ENCODE assay signal across 9 mouse cellular contexts in genomic region chr5:113173318-113173717, GRCm38 (mm10). TPM values are rescaled to one million over a fixed set of nuclear protein-coding genes. Genes with fewer than 3 reads are reported as not detected.
DNase-seq lines count a peak whose midpoint lies in the region; ATAC-seq and TF ChIP-seq lines count a peak whose summit lies in the region.
"Had no signal": no experiment of that assay in that cellular context is flagged by ENCODE, and none has a peak within 500 bp of the region (broad histone marks: within the 10 kb centered on the region; RNA-seq: fewer than 3 reads in every experiment).

No protein-coding gene starts in this region.

- peaks cover 1% of the 10 kb centered on the region; the same call in 1 of the 2 replicates for H3K4me1 ChIP-seq in heart, adult 2 months (ENCODE audit: control insufficient read depth, insufficient read depth, low read length)
- H3K4me1 ChIP-seq in heart, embryonic 12.5 days (replicated peaks): peaks cover 17% of the 10 kb centered on the region; the same call in 1 of the 2 replicates
- peaks cover 40% of the 10 kb centered on the region for H3K4me1 ChIP-seq in E14TG2a.4 (replicated peaks; ENCODE audit: low read depth, low read length)

- H3K4me3 ChIP-seq in heart, adult 2 months: no peak overlapping the region
- H3K4me3 ChIP-seq in heart, embryonic 12.5 days: no peak overlapping the region
- no peak overlapping the region for H3K4me3 ChIP-seq in E14TG2a.4 (replicated peaks; ENCODE audit: low read length)

- no peaks in the 10 kb centered on the region for H3K27me3 ChIP-seq in heart, adult 2 months (ENCODE audit: control insufficient read depth, insufficient read depth, low read length)
- 0 out of 2 replicates have a peak, but pooled peaks cover 3% of the 10 kb centered on the region for H3K27me3 ChIP-seq in heart, embryonic 12.5 days (replicated peaks)
- no peaks in the 10 kb centered on the region for H3K27me3 ChIP-seq in E14TG2a.4 (ENCODE audit: insufficient read depth, low read length)

- no peaks in the 10 kb centered on the region; the same call in 1 of the 2 replicates for H3K9me3 ChIP-seq in heart, embryonic 12.5 days (replicated peaks)
- H3K9me3 ChIP-seq in E14TG2a.4 (ENCODE audit: low read length): no peaks in the 10 kb centered on the region

- H3K9ac ChIP-seq in heart, adult 2 months (ENCODE audit: low read depth, low read length): no peak overlapping the region
- no peak overlapping the region for H3K9ac ChIP-seq in heart, embryonic 12.5 days

- H3K36me3 ChIP-seq in heart, adult 2 months (ENCODE audit: control insufficient read depth, insufficient read depth, low read length): no peaks in the 10 kb centered on the region
- H3K36me3 ChIP-seq in heart, embryonic 12.5 days: no peaks in the 10 kb centered on the region
- H3K36me3 ChIP-seq in E14TG2a.4 (ENCODE audit: insufficient read depth, low read length): no peaks in the 10 kb centered on the region

- ATAC-seq in heart, embryonic 12.5 days (ENCODE audit: insufficient number of reproducible peaks, low FRiP score): no peak

- peak; percentile 63 to 80 for DNase-seq in heart, adult 2 months
- peak; percentile 44 to 66 for DNase-seq in cerebellum, adult 18-20 months
- peak; percentile 42 to 69 for DNase-seq in gastrocnemius, postnatal 36 days
- peak; percentile 48 for DNase-seq in layer of hippocampus, adult 9-10 months (ENCODE audit: low spot score)
- DNase-seq in lung, postnatal 4 days: peak; percentile 74 to 83
- peak; percentile 40 to 74 for DNase-seq in spleen, postnatal 10 days (ENCODE audit: low spot score in 2 of 2)

- no peak overlapping the region for H3K27ac ChIP-seq in heart, adult 2 months
- H3K27ac ChIP-seq in heart, embryonic 12.5 days (ENCODE audit: poor library complexity, severe bottlenecking): no peak overlapping the region

- intact Hi-C loops in heart, adult 2 months (cut with DNase I): no loop called here
- intact Hi-C loops in gastrocnemius, postnatal 36 days (cut with DNase I): no loop called here

- peak; percentile 96 for TF ChIP-seq CTCF in heart, adult 2 months (IDR thresholded peaks at IDR 0.05)
- TF ChIP-seq CTCF in E14TG2a.4 (conservative IDR thresholded peaks at IDR 0.05; ENCODE audit: low read length): peak; percentile 98

- 12% methylated on average over 5 of the region's 5 CpGs for WGBS in heart, adult 2 months
- 9% methylated on average over 5 of the region's 5 CpGs for WGBS in heart, embryonic 12.5 days

- no peak overlapping the region for H3K4me2 ChIP-seq in heart, embryonic 12.5 days

- TF ChIP-seq POLR2A in heart, adult 2 months (IDR thresholded peaks at IDR 0.05; ENCODE audit: insufficient read depth, low read depth, low read length): no peak

- H3K79me2 ChIP-seq in heart, adult 2 months (replicated peaks; ENCODE audit: control insufficient read depth, insufficient read depth, low read length): no peaks in the 10 kb centered on the region

- 0 out of 2 replicates have a peak, but pooled peaks have one; percentile 35 for TF ChIP-seq EP300 in heart, adult 2 months (IDR thresholded peaks at IDR 0.05; ENCODE audit: insufficient read depth, low read depth, low read length)

RNA-seq across cellular contexts. Expression of gene 2900026A02Rik, which starts 47.7 kb away (rescaled TPM):
- total RNA-seq in heart, adult 2 months (2021): 10 to 100 TPM; 19.2 to 21.4 TPM
- 18.0 and 24.5 TPM in 2 replicates for polyA plus RNA-seq in heart, adult 2 months (2012; rRNA removed)
- polyA plus RNA-seq in heart, embryonic 12.5 days (2016; fragmentation: Nextera tagmentation; extraction: Ambion mirVana): 20.0 and 22.8 TPM in 2 replicates
- total RNA-seq in gastrocnemius, postnatal 36 days (2021): 10 to 100 TPM; 22.3 to 23.0 TPM

RNA-seq across cellular contexts. Expression of gene Tmem211, which starts 53.4 kb away (rescaled TPM):
- total RNA-seq in heart, adult 2 months (2021): not detected
- polyA plus RNA-seq in heart, adult 2 months (2012; rRNA removed): not detected in 2 replicates
- polyA plus RNA-seq in heart, embryonic 12.5 days (2016; fragmentation: Nextera tagmentation; extraction: Ambion mirVana): not detected in 2 replicates
- not detected for total RNA-seq in gastrocnemius, postnatal 36 days (2021)
- total RNA-seq: layer of hippocampus, adult 8-10 months had no signal
